Mouse (Mus musculus) monocyte, adult 2 months (primary cell): ENCODE data around the gene Exoc8.
A peak's percentile ranks its signal among the peaks of the same experiment; 100 is the strongest.

Experiments used
- DNase-seq, 2 experiments: peaks; one replicate each; pipeline ENCODE4 v3.0.0; 2022; ENCODE audit warnings: low spot score in 2 of 2, low read depth in 1 of 2

The Exoc8 gene

GRCm38 (mm10) chr8:124897386-124898250 lies at the start of gene Exoc8, which contains the start of gene Sprtn:
Gene Exoc8 (minus strand): TSS chr8:124897705.
Gene Sprtn (plus strand): TSS chr8:124897886.
- peak; percentile 87 to 96 for DNase-seq

- DNase-seq: no peak
Observed at GRCm38 (mm10) chr8:124944406-124944805, 46.9 kb upstream of the Exoc8 start.

GRCm38 (mm10) chr8:124943801-124944200 lies 46.3 kb upstream of the Exoc8 start:
- DNase-seq: no peak

- no peak for DNase-seq
Observed at GRCm38 (mm10) chr8:124937293-124937692, 39.8 kb upstream of the Exoc8 start.

- DNase-seq: no peak
Observed at GRCm38 (mm10) chr8:124936699-124937098, 39.2 kb upstream of the Exoc8 start.

- DNase-seq: no peak
Observed at GRCm38 (mm10) chr8:124935116-124935515, 37.6 kb upstream of the Exoc8 start.

GRCm38 (mm10) chr8:124932435-124932834 lies 34.9 kb upstream of the Exoc8 start:
- no peak for DNase-seq

- no peak for DNase-seq
Observed at GRCm38 (mm10) chr8:124930649-124931048, 33.1 kb upstream of the Exoc8 start.

- no peak for DNase-seq
Observed at GRCm38 (mm10) chr8:124930086-124930485, 32.6 kb upstream of the Exoc8 start.

GRCm38 (mm10) chr8:124929006-124929405 lies 31.5 kb upstream of the Exoc8 start:
- no peak for DNase-seq

- no peak for DNase-seq
Observed at GRCm38 (mm10) chr8:124926351-124926771, 28.9 kb upstream of the Exoc8 start.

- DNase-seq: no peak
Observed at GRCm38 (mm10) chr8:124925544-124926266, 28.2 kb upstream of the Exoc8 start.

GRCm38 (mm10) chr8:124923971-124924652 lies 26.6 kb upstream of the Exoc8 start:
- DNase-seq: no peak

- DNase-seq: no peak
Observed at GRCm38 (mm10) chr8:124922490-124923089, 25.1 kb upstream of the Exoc8 start.

- DNase-seq: no peak
Observed at GRCm38 (mm10) chr8:124921369-124922279, 24.1 kb upstream of the Exoc8 start.

- DNase-seq: no peak
Observed at GRCm38 (mm10) chr8:124917741-124918484, 20.4 kb upstream of the Exoc8 start.

GRCm38 (mm10) chr8:124914061-124914460 lies 16.6 kb upstream of the Exoc8 start:
- no peak for DNase-seq

- DNase-seq: no peak
Observed at GRCm38 (mm10) chr8:124911938-124912872, 14.7 kb upstream of the Exoc8 start.
